Mouse (Mus musculus) gastrocnemius, postnatal 36 days (tissue): ENCODE data around the gene Cdh1. TPM values are rescaled to one million over a fixed set of nuclear protein-coding genes. Genes with fewer than 3 reads are reported as not detected.

Experiments
- DNase-seq, 2 experiments: peaks; one replicate each; pipeline ENCODE4 v3.0.0; 2022
- intact Hi-C: fragments of 180-260 bp; cut with DNase I; formaldehyde crosslinking; loops from one replicate; pipeline ENCODE4 v1.15.1; 2025
- total RNA-seq, 2 experiments: library from RNA; stranded (reverse); gene quantifications; 2 replicates each; pipeline ENCODE4 v1.2.3; 2021

Cdh1 gene
- total RNA-seq, 2 experiments from 2014 or later, result 0.18 to 0.37 TPM

GRCm38 (mm10) chr8:106714297-106714696, 111.1 kb downstream of the Cdh1 start:
- no peak for DNase-seq
- intact Hi-C loops, result no loop called here

GRCm38 (mm10) chr8:106718091-106718500, 114.9 kb downstream of the Cdh1 start:
- intact Hi-C loops, result loop anchor here (5.0 kb wide), 1 partner anchor 154 kb away; the partner anchor contains the start of gene Has3
- DNase-seq, result peak; percentile 72 to 75

Other genes with a start within 250 kb of the Cdh1 start
- gene Zfp90, start 188.0 kb upstream of the Cdh1 start, total RNA-seq, result 1 to 10 TPM in 1 of 2 experiments, under 1 TPM in 1; 0.91 to 1.6 TPM
- not detected for gene 6030452D12Rik, start 102.8 kb upstream of the Cdh1 start, total RNA-seq
- under 1 TPM in 1 of 2 experiments, not detected in 1; 0.10 TPM for gene Cdh3, start 92.5 kb upstream of the Cdh1 start, total RNA-seq
- gene Gm10073, start 29.9 kb upstream of the Cdh1 start, total RNA-seq, result 10 to 100 TPM; 77.3 to 89.2 TPM
- 10 to 100 TPM; 10.2 to 11.5 TPM for gene Tango6, start 79.7 kb downstream of the Cdh1 start, total RNA-seq